Mouse (Mus musculus) intestine, embryonic 16.5 days (tissue): ENCODE data around the gene Icmt. TPM values are rescaled to one million over a fixed set of nuclear protein-coding genes. Genes with fewer than 3 reads are reported as not detected.

Experiments
- ATAC-seq: fragments of 200-750 bp; cut with Nextera tagmentation; 2 replicates; pipeline ENCODE4 v1.8.0; 2017; ENCODE audit warnings: moderate TSS enrichment, moderate library complexity
- H3K27ac ChIP-seq: fragments of 300-500 bp; sonication (generic); 2 replicates; pipeline ENCODE4 v1.5.1; 2014; ENCODE audit warnings: mild to moderate bottlenecking, low read length
- H3K27me3 ChIP-seq: fragments of 300-500 bp; sonication (generic); replicated peaks from 2 replicates; pipeline ENCODE4 v1.6.1; 2014; ENCODE audit warnings: low read length, control low read depth, mixed read lengths; ENCODE audit not compliant: control insufficient read depth, insufficient read depth
- H3K36me3 ChIP-seq: fragments of 300-500 bp; sonication (generic); 2 replicates; pipeline ENCODE4 v1.6.1; 2014; ENCODE audit warnings: low read length, control low read depth; ENCODE audit not compliant: control insufficient read depth, insufficient read depth
- H3K4me1 ChIP-seq: fragments of 300-500 bp; sonication (generic); 2 replicates; pipeline ENCODE4 v1.6.1; 2014; ENCODE audit warnings: low read length, control low read depth, mixed read lengths; ENCODE audit not compliant: control insufficient read depth, insufficient read depth
- H3K4me2 ChIP-seq: fragments of 300-500 bp; sonication (generic); 2 replicates; pipeline ENCODE4 v1.6.1; 2014; ENCODE audit warnings: low read depth, low read length, control low read depth
- H3K4me3 ChIP-seq: fragments of 300-500 bp; sonication (generic); 2 replicates; pipeline ENCODE4 v1.5.1; 2014; ENCODE audit warnings: mild to moderate bottlenecking, low read length
- H3K9ac ChIP-seq: fragments of 300-500 bp; sonication (generic); 2 replicates; pipeline ENCODE4 v1.6.1; 2014; ENCODE audit warnings: low read depth, low read length
- H3K9me3 ChIP-seq: fragments of 300-500 bp; sonication (generic); 2 replicates; pipeline ENCODE4 v1.6.1; 2016; ENCODE audit warnings: low read length, control low read depth; ENCODE audit not compliant: control insufficient read depth
- WGBS: fragments of 180-500 bp; shearing (Covaris S2); extraction: QIAGEN DNeasy Blood & Tissue Kit; methylation state at CpG from one replicate; pipeline ENCODE4 v1.1.7; 2014; 5-methylcytosine and 5-hydroxymethylcytosine counted together
- polyA plus RNA-seq: library from polyadenylated mRNA; unstranded; fragments of >200 nt; fragmentation: Nextera tagmentation; extraction: Ambion mirVana; gene quantifications from 2 replicates; pipeline ENCODE4 v1.2.1, GENCODE M21; 2015

Icmt gene
- polyA plus RNA-seq, 1 experiment from 2014 or later: 13.7 TPM

GRCm38 (mm10) chr4:152285505-152285904 is 11.5 kb upstream of the Icmt start:
- Histone ChIP-seq H3K27me3 (peaks cover 83% of the 10 kb centered on the region), H3K4me1 (peaks cover 21% of the 10 kb centered on the region), H3K4me2 (no peak overlapping the region), H3K9ac (no peak overlapping the region), H3K27ac (no peak overlapping the region), H3K9me3 (no peaks in the 10 kb centered on the region), H3K4me3 (no peak overlapping the region), H3K36me3 (no peaks in the 10 kb centered on the region)
- no peak for ATAC-seq
- 4% methylated on average over 10 of the region's 10 CpGs for WGBS

- WGBS: 4% methylated on average over 32 of the region's 32 CpGs
- H3K9me3 ChIP-seq: no peaks in the 10 kb centered on the region
- peaks cover 84% of the 10 kb centered on the region for H3K27me3 ChIP-seq
- H3K4me2 ChIP-seq: peak overlapping the region; percentile 37
- H3K4me1 ChIP-seq: peaks cover 21% of the 10 kb centered on the region
- H3K9ac ChIP-seq: no peak overlapping the region
- no peak overlapping the region for H3K27ac ChIP-seq
- H3K4me3 ChIP-seq: 0 out of 2 replicates have a peak overlapping the region, but pooled peaks have one; percentile 11
- no peak for ATAC-seq
- no peaks in the 10 kb centered on the region for H3K36me3 ChIP-seq
These were observed 10.8 kb upstream of the Icmt start for GRCm38 (mm10) chr4:152286183-152286582.

GRCm38 (mm10) chr4:152286887-152287286 is 10.1 kb upstream of the Icmt start:
- Histone ChIP-seq H3K9me3 (no peaks in the 10 kb centered on the region), H3K4me3 (no peak overlapping the region), H3K4me2 (no peak overlapping the region), H3K27ac (no peak overlapping the region), H3K9ac (no peak overlapping the region), H3K36me3 (no peaks in the 10 kb centered on the region), H3K4me1 (peaks cover 21% of the 10 kb centered on the region), H3K27me3 (peaks cover 83% of the 10 kb centered on the region)
- 0 out of 2 replicates have a peak, but pooled peaks have one; percentile 20 for ATAC-seq
- WGBS: 5% methylated on average over 22 of the region's 26 CpGs

GRCm38 (mm10) chr4:152287317-152288120 is 9.5 kb upstream of the Icmt start:
- 22% methylated on average over 19 of the region's 19 CpGs for WGBS
- Histone ChIP-seq H3K4me3 (no peak overlapping the region), H3K27me3 (peaks cover 82% of the 10 kb centered on the region), H3K36me3 (no peaks in the 10 kb centered on the region), H3K27ac (no peak overlapping the region), H3K9ac (no peak overlapping the region), H3K9me3 (no peaks in the 10 kb centered on the region), H3K4me2 (no peak overlapping the region), H3K4me1 (peaks cover 21% of the 10 kb centered on the region)
- ATAC-seq: no peak

- no peaks in the 10 kb centered on the region for H3K36me3 ChIP-seq
- H3K27me3 ChIP-seq: peaks cover 82% of the 10 kb centered on the region
- no peak overlapping the region for H3K27ac ChIP-seq
- H3K4me1 ChIP-seq: peaks cover 13% of the 10 kb centered on the region
- no peaks in the 10 kb centered on the region for H3K9me3 ChIP-seq
- no peak for ATAC-seq
- 55% methylated on average over 18 of the region's 18 CpGs for WGBS
- no peak overlapping the region for H3K9ac ChIP-seq
- no peak overlapping the region for H3K4me3 ChIP-seq
- H3K4me2 ChIP-seq: no peak overlapping the region
These were observed 8.6 kb upstream of the Icmt start for GRCm38 (mm10) chr4:152288398-152288945.

- peak overlapping the region; percentile 46 for H3K4me2 ChIP-seq
- ATAC-seq: no peak
- peak overlapping the region; percentile 24 for H3K4me3 ChIP-seq
- H3K4me1 ChIP-seq: peaks cover 14% of the 10 kb centered on the region
- H3K36me3 ChIP-seq: no peaks in the 10 kb centered on the region
- peaks cover 66% of the 10 kb centered on the region for H3K27me3 ChIP-seq
- H3K27ac ChIP-seq: no peak overlapping the region
- no peak overlapping the region for H3K9ac ChIP-seq
- whole genome bisulfite sequencing: under 1% methylated on average over 39 of the region's 39 CpGs
- H3K9me3 ChIP-seq: no peaks in the 10 kb centered on the region
These were observed 6.6 kb upstream of the Icmt start for GRCm38 (mm10) chr4:152290385-152290784.

GRCm38 (mm10) chr4:152290991-152291390 is 6.0 kb upstream of the Icmt start:
- 23% methylated on average over 11 of the region's 11 CpGs for WGBS
- Histone ChIP-seq H3K4me3 (no peak overlapping the region), H3K36me3 (no peaks in the 10 kb centered on the region), H3K9ac (no peak overlapping the region), H3K9me3 (no peaks in the 10 kb centered on the region), H3K27ac (no peak overlapping the region), H3K4me1 (peaks cover 14% of the 10 kb centered on the region), H3K27me3 (peaks cover 62% of the 10 kb centered on the region), H3K4me2 (no peak overlapping the region)
- ATAC-seq: no peak

GRCm38 (mm10) chr4:152291562-152291961 is 5.5 kb upstream of the Icmt start, which contains the start of gene Hes3:
Gene Hes3 (minus strand): TSS chr4:152291662.
- no peak within 1 kb of the TSS for H3K27ac ChIP-seq
- 32% methylated on average over 6 of the region's 6 CpGs for WGBS
- H3K4me2 ChIP-seq: peak within 1 kb of the TSS; percentile 46
- peaks cover 9% of the 10 kb centered on the region; the same call in 1 of the 2 replicates for H3K4me1 ChIP-seq
- no peaks in the 10 kb centered on the region for H3K9me3 ChIP-seq
- no peak for ATAC-seq
- peak within 1 kb of the TSS; percentile 24 for H3K4me3 ChIP-seq
- H3K36me3 ChIP-seq: no peaks in the 10 kb centered on the region
- no peak within 1 kb of the TSS for H3K9ac ChIP-seq
- H3K27me3 ChIP-seq: peaks cover 56% of the 10 kb centered on the region

- H3K4me3 ChIP-seq: no peak overlapping the region
- 16% methylated on average over 12 of the region's 12 CpGs for WGBS
- no peak for ATAC-seq
- H3K4me1 ChIP-seq: peaks cover 7% of the 10 kb centered on the region; the same call in 1 of the 2 replicates
- peaks cover 50% of the 10 kb centered on the region for H3K27me3 ChIP-seq
- H3K4me2 ChIP-seq: no peak overlapping the region
- H3K9ac ChIP-seq: no peak overlapping the region
- H3K9me3 ChIP-seq: no peaks in the 10 kb centered on the region
- no peak overlapping the region for H3K27ac ChIP-seq
- H3K36me3 ChIP-seq: no peaks in the 10 kb centered on the region
These were observed 4.8 kb upstream of the Icmt start for GRCm38 (mm10) chr4:152292102-152292765.
